Mouse (Mus musculus) layer of hippocampus, adult 11-12 months (tissue): ENCODE measurements around the gene Dnajb12.
A peak's percentile ranks its signal among the peaks of the same experiment; 100 is the strongest.
"Not testable (repeated sequence)": the region's sequence is repeated elsewhere in the genome, so short reads cannot be mapped to it uniquely, and the experiment has no call there.

ENCODE experiments used
- DNase-seq: peaks from one replicate; pipeline ENCODE4 v3.0.0; 2022; ENCODE audit warnings: low spot score

Dnajb12 gene

GRCm38 (mm10) chr10:59870038-59870437 lies 9.3 kb upstream of the Dnajb12 start:
- DNase-seq = no peak

DNA sequence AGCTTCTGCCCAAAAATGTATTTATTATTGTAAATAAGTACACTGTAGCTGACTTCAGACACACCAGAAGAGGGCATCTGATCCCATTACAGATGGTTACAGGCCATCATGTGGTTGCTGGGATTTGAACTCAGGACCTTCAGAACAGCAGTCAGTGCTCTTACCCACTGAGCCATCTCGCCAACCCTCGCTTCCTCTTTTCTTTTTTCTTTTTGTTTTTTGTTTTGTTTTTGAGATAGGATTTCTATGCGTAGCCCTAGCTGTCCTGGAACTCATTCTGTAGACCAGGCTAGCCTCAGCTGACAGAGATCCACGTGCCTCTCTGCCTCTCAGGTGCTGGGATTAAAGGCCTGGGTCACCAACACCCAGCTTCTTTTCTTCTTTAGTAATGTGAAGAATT lies 6.7 kb upstream of the Dnajb12 start:
- not testable (repeated sequence) for DNase-seq

- no peak for DNase-seq
Measured at GRCm38 (mm10) chr10:59873206-59873605, 6.2 kb upstream of the Dnajb12 start.

GRCm38 (mm10) chr10:59873613-59874012 lies 5.7 kb upstream of the Dnajb12 start:
- DNase-seq = no peak

DNA sequence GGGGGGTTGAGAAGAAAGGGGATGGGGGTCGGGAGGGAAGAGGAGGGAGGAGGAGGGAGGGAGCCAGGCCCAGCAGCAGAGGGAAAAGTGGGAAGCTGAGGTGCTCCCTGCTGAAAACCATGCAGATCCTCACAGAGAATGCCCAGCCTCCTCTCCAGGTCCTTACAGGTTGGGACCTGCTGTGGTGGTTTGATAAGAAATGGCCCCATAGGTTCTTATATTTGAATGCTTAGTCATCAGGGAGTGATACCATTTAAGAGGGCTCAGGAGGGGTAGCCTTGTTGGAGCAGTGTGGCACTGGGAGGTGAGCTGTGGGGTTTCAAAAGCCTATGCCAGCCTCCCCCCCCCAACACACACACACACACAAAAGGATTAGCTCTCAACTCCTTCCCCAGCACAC lies 4.0 kb upstream of the Dnajb12 start:
- DNase-seq = no peak

- DNase-seq = not testable (repeated sequence)
Measured at GRCm38 (mm10) chr10:59876698-59877097, 2.7 kb upstream of the Dnajb12 start.

DNA sequence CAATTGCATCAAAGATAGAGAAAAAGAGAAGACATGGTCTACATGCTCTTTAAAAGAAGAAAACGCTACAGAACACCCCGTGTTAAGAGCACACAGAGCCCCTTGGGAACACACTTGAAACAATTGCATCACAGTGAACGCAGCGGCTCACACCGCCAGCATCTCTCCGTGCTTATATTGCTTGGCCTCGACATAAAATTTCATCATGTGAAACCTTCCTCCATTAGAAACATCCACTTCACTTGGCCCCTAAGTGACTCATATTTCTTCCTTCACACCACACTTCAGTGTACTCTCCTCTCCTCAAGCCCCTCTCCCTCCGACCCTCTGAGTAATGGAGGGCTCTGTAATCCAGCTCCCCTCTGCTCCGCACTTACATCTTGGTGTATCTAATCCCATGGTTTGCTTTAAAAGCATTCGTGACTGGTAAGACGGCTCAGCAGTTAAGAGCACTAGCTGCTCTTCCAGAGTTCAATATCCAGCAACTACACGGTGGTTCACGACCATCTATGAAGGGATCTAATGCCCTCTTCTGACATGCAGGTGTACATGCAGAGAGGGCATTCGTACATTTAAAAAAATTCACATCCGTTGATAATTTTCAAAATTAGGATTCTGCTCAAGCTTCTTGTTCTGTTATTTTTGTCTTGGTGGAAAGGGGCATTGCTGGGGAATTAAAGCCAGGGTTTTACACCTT lies 1.8 kb upstream of the Dnajb12 start:
- no peak for DNase-seq

- no peak for DNase-seq
Measured at GRCm38 (mm10) chr10:59878823-59879222, 533 bp upstream of the Dnajb12 start.

GRCm38 (mm10) chr10:59880029-59880386 lies 652 bp downstream of the Dnajb12 start:
- DNase-seq = no peak

GRCm38 (mm10) chr10:59880837-59881236 lies 1.5 kb downstream of the Dnajb12 start:
- no peak for DNase-seq

- no peak for DNase-seq
Measured at GRCm38 (mm10) chr10:59884327-59885173, 5.2 kb downstream of the Dnajb12 start.

DNA sequence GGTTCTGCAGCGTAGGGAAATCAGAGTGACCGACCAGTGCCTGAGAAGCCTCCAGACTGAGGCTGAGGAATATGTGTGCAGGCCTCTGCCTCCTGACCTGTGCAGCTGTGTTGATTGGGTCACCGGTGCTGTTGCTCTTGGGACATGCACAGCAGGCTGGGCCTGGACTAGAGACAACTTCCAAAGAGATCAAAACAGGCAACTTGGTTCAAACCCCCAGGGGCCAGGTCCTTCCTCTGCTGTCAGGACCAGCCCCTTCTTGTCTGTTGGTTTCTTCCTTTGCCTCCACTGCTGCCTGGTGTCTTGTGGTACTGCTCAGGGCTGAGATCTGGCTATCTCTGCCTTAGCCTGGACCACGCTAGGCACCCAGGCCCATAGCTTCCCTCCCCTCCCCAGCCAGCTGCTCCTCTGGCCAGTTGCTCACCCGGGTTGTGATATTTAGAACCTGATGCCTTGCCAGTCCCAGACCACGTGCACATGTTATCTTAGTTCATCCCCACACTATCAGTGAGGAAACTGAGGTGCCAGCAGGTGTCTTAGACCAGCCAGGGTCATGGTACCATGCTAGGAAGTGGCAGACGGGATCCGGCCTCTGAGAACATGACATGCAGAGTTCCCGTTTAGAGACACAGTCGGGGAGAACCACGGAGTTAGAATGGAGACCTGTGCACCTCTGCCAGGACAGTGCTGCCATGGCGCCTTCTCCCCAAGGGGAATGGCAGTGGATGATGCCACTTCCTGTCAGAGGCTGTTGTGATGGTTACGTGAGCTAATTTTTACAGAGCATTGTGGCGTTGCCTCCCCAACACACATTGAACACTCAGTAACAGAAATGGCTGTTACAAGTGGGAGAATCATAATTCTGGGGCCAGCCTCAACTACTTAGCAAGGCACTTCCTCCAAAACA lies 6.1 kb downstream of the Dnajb12 start:
- no peak for DNase-seq

DNA sequence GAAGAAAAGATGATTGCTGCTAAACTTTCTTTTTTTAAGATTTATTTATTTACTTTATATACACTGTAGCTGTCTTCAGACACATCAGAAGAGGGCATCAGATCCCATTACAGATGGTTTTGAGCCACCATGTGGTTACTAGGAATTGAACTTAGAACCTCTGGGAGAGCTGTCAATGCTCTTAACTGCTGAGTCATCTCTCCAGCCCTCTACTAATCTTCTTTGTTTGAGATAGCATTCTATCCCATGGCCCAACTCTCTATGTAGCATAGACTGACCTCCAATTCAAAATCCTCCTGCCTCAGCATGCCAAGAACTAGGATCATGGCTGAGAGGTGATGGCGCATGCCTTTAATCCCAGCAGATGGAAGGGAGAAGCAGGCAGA lies 6.7 kb downstream of the Dnajb12 start:
- no peak for DNase-seq

GRCm38 (mm10) chr10:59887432-59887831 lies 8.1 kb downstream of the Dnajb12 start:
- DNase-seq = no peak

- DNase-seq = no peak
Measured at GRCm38 (mm10) chr10:59889339-59889738, 10.0 kb downstream of the Dnajb12 start.

DNA sequence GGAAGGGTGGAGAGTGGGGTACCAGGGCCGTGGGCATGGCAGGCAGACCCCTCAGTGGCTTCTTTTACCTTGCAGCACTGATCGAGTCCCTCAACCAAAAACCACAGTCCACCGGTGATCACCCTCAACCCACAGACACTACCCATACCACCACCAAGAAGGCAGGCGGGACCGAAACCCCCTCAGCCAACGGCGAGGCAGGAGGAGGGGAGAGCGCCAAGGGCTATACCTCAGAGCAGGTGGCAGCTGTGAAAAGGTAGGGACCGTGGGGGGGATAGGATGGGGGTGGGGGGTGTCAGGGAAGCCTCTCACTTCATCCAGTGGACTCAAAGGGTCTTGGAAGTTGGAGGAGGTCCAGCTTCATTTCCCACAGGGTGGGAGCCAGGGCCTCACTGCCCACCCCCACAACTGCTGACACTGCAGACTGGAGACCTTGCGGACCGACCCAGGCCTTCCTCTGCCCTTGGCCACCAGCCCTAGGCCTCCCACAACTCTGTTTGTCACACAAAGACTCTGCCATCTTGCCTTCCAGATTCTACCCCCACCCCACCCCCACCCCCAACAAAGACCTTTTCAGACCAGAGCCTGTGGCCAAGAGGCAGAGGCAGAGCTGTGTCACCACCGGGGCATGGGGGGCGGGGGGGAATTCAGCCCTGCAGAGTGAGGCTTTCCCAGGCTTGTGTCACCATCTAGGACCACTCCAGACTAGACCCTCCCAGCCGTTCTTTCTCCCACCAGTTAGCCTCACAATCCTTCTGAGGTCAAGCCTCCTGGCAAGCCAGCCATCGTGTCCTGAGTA lies 10.8 kb downstream of the Dnajb12 start:
- no peak for DNase-seq

GRCm38 (mm10) chr10:59892977-59893376 lies 13.6 kb downstream of the Dnajb12 start:
- peak; percentile 77 for DNase-seq

GRCm38 (mm10) chr10:59894251-59895160 lies 15.2 kb downstream of the Dnajb12 start:
- peak; percentile 87 for DNase-seq

- DNase-seq = no peak
Measured at GRCm38 (mm10) chr10:59895460-59896186, 16.3 kb downstream of the Dnajb12 start.

DNA sequence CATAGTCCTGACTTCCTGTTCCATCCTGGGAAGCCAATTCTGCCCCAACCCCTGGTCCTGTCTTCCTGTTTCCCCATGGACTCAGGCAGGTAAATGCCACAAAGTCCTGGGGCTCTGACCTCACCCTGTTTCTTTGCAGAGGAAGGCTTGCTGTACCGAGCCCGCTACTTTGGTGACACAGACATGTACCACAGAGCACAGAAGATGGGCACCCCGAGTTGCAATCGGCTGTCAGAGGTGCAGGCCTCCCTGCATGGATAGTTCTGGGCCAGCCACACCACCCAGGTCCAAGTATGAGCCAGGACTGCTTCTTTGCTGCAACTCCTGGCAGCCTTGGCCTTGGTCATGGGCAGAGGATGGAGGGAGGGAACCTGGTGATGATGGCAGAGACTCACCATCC lies 16.9 kb downstream of the Dnajb12 start:
- no peak for DNase-seq
